Mouse (Mus musculus): ENCODE data around the gene Map4k4.

Map4k4 gene

GRCm38 (mm10) chr1:39900181-39901005 is at the start of gene Map4k4:
Gene Map4k4, plus strand, starts transcription at chr1:39900913.
- DNase-seq (ENCODE audit: low spot score), result peak; percentile 84

- no peak for DNase-seq (ENCODE audit: low spot score)
Measured at GRCm38 (mm10) chr1:39855949-39856348, 44.8 kb upstream of the Map4k4 start.

- DNase-seq (ENCODE audit: low spot score), result no peak
Measured at GRCm38 (mm10) chr1:39856795-39857447, 43.8 kb upstream of the Map4k4 start.

- no peak for DNase-seq (ENCODE audit: low spot score)
Measured at GRCm38 (mm10) chr1:39857448-39857820, 43.3 kb upstream of the Map4k4 start.

- peak; percentile 51 for DNase-seq (ENCODE audit: low spot score)
Measured at GRCm38 (mm10) chr1:39859213-39859612, 41.5 kb upstream of the Map4k4 start.

DNA sequence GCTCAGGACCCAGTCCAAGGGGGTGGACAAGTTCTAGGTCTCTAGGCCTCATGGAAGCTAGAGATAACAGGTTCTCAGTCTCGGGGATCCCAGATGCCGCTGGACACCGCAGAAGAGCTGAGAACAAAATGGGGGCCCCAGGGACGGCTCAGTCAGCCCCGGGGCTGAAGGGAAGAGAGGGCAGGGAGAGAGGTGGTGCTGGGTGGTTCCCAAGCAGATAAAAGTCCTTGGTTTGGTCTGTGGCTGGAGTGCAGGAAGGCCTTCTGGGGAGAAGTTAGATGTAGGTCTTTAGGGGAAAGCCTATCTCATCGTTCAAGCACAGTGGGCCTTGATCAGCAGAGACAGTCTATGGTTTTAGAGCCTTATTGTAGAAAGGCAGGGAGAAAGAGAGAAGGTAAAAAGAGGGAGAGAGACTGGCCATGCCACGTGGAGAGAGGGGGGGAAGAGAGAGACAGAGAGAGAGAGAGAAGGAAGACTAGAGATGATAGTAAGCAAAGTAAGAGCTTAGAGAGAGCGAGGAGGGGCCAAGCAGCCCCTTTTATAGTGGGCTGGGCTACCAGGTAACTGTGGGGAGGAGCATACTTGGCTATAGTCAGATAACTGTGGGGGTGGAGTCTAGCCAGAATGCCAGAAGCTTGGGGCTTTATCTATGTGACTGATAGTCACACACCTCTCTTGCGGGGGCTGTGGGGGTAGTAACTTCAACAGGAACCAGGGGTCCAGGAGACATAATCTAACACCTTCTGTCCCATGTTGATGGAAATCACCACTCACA is 34.2 kb upstream of the Map4k4 start:
- no peak for DNase-seq (ENCODE audit: low spot score)

DNA sequence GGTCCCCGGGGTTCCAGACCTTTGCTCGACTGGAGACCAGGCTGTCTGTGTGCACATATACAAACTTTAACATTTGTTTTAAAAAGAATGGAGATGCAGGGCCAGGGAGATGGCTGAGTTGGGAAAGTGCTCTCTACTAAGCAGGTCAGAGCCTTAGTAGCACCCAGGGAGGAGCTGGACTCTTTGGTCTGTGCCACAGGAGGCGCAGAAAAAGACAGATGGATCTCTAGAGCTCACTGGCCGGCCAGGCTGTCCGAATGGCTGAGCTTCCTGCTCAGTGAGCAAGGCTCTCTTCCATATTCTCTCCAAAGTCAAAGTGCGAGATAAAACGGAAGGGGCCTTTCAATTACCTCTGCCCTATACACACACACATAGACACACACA is 33.6 kb upstream of the Map4k4 start:
- no peak for DNase-seq (ENCODE audit: low spot score)

DNA sequence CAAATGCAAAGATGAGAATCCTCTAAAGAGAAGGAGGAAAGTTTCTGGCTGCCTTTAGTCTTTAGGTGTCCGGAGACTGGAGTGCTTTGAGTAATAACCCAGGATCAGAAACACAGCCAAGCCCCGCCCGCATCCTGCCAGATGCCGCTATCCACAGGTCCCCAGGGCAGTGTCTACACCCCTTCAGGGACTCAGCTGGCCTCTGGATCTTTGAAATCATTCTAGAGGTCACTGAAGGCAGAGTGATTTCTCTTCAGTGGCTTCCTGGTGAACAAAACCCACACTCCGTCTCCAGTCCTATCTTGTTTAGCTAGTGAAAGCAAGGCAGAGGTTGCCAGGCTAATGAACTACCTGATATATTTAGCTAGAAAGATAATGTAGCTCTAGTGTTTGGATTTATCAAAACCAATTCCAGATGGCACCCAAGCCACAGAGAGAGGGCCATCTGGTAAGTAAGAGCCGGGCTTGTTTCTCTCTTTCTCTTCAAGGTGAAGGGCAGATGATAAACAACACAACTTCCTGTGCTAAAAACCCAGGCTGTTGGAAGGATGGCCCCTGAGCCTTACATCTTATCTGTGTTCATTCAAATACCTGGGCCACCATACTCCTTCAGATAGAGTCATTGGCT is 32.6 kb upstream of the Map4k4 start:
- DNase-seq (ENCODE audit: low spot score), result peak; percentile 56

DNA sequence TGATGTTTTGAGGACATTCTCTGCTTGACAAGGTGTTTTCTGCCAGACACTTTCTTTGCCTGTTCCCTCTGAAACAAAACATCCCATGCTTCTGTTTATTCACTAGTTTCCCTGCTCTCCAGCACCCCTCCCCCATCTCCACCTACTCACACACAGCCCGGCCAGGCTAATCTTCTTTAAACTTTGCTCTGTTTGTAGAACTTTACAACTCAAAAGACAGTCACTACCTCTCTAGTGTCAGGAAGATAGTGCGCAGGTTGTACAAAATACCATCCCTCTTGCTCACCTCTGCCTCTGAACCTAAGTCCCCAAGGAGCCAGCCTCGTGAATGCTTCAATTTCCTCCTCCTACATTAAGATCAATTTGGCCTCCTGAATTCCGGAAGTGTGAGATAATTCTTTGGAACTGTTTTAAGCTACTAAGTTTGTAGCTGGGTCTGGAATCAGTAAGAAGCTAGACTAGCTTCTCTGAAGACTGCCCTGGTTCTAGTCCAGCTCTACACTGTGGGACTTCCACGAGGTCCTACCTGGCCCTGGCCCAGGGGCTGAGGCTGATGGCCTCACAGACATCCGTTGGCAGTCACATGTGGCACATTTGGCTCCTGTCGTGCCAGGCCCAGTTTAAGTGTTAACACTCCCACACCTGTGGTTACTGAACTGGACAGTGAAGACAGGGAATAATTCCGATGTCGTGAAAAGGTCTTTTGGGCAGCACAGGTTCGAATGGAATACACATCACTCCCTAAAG is 31.7 kb upstream of the Map4k4 start:
- DNase-seq (ENCODE audit: low spot score), result peak; percentile 85

DNA sequence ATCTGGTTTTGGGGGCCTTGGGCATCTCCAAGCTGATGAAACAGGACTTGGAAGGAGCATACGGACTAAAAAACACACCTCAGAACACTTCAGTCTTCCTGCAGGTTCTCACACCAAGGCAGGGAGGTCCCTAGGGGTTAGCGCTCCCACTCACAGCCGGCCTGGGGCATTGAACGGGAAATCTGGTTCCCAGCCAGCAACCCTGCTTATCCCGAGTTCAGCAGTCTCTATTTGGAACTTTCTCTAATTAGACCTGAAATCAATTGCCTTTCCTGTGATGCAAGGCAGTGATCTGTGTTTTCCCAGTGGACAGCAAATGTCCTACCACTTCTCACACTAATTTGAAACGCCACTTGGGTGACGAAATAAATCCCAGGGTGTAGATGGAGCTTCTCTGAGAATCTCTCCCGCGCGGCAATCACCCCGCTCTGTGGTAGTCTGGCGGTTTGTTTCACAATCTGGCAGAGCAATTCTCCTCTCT is 31.0 kb upstream of the Map4k4 start:
- no peak for DNase-seq (ENCODE audit: low spot score)

GRCm38 (mm10) chr1:39877981-39878380 is 22.7 kb upstream of the Map4k4 start:
- no peak for DNase-seq (ENCODE audit: low spot score)

DNA sequence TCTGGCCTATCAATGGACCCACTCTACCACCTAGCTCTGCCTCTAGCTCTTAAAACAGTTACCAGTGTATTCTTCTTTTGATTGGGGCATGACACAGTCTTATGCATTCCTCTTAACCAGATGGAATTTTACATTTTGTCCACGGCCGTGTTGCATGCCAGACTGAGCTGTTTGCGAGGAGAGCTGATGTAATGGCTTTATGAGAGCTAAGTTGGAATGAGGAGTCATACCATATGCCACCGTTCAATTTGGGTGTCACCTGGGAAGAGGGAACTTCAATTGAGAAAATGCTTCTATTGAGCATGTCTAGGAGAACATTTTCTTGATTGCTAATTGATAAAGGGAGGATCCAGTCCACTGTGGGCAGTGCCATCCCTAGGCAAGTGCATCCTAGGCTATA is 18.2 kb upstream of the Map4k4 start:
- no peak for DNase-seq (ENCODE audit: low spot score)

DNA sequence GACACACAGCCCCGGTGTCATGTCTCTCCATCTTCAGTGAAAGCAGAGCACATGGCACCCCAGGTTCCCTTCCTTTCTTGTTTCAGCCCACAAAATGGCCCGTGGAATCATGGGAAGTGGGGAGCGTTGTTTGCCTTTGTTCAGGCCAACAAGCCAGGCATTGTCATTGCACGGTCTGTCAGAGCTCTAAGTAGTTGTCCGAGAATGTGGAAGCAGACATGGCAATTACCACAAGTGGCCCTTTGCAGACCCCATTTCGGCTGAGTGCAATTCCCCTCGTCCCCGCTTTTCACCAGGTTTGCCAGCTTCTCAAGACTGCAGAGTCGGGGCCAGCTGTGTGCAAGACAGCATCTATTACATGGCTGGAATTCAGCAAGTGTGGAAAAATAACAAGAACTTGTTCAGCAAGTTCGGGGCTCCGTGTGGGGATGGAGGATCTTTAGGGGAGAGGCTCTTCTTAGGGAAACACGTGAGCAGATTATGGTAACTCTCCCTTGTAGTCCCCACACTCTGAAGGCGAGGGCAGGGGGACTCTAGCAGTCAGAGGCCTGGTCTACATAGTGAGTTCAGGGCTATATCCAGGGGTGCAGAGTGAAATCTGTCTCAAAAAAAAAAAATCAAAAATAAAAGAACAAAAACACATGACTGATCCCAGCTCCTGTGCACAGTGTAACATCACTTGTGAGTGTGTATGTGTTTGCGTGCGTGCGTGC is 15.8 kb upstream of the Map4k4 start:
- DNase-seq (ENCODE audit: low spot score), result no peak

GRCm38 (mm10) chr1:39887997-39888396 is 12.7 kb upstream of the Map4k4 start:
- no peak for DNase-seq (ENCODE audit: low spot score)

DNA sequence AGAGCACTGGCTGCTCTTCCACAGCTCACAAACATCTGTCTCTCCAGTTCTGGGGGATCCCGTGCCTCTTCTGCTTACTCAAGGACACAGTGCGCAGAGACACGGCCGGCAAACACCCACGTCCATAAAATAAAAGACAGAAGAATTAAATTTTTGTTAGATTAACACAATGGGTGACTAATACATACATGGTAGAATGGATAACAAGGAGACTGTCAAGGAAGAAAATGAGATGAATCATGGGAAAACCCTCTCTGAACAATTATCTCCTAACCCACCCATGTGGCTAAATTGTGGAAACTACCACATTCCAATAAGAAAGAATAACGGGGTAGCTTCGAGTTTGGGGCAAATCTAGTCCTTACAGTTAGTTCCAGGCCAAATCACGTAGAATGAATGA is 11.3 kb upstream of the Map4k4 start:
- DNase-seq (ENCODE audit: low spot score), result no peak

- DNase-seq (ENCODE audit: low spot score), result no peak
Measured at GRCm38 (mm10) chr1:39889973-39890372, 10.7 kb upstream of the Map4k4 start.

DNA sequence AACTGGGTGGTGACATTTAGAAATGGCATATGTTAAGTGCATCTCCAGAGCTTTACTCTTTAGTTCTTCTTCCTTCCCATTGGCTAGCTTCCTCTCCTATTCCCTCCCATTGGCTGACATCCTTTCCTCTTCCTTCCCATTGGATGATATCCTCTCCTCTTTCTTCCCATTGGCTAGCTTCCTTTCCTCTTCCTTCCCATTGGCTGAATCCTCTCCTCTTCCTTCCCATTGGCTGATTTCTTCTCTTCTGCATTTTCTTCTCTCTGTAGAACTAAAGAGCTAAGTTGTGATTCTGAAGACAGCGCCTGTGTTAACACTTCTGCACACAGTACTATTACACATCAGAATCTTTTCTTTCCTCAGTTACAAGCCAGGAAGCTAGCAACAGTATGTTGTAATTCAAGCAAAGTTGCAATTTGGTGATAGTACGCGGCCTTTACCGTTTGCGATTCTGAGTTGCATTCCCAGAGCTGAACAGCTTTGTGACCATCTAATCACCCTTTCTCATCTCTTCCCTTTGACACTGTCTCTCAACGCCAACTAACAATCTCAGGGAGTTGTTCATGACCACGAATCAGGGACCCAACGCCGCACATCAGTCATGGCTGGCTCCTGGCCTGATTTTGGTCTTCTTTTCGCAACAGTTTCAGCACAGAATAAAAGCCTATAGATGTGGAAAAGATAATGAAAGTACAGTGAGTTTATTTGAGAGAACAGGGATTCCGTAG is 7.4 kb upstream of the Map4k4 start:
- no peak for DNase-seq (ENCODE audit: low spot score)

GRCm38 (mm10) chr1:39895097-39895496 is 5.6 kb upstream of the Map4k4 start:
- no peak for DNase-seq (ENCODE audit: low spot score)

DNA sequence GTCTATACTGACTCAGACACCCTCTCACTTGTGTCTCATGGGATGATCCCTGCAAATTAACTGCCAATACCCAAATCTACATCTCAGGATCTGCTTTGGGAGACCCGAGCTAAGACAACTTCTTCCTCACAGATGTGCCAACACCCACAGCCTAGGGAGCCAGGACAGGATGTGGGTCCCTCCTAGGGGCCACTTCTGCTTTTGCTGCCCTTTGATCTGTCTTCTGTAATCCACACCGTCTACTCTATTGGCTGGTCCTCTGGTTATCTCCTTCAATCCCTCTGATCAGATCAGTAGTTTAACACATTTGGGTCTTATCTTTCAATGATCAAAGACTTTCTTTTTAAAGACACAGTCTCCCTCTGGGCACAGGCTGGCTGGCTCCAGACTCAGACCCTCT is 5.2 kb upstream of the Map4k4 start:
- DNase-seq (ENCODE audit: low spot score), result no peak

DNA sequence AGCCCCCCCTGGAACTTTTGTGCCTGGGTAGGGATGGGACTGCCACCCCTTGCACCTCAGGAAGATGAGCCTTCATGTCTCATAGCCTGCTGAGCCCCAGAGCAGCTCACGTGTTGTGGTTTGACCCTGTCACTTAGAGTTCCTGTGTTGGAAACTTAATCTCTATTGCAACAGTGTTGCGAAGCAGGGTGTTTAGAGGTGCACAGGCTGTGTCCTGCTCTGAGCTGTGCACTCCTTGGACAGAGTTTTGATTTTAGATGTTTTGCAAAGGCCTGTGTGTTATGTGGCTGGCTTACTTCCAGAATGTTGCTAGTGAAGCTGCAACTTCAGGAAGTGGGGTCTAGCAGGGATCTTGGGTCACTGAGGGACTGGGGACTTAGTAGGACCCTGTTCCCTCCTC is 4.1 kb upstream of the Map4k4 start:
- no peak for DNase-seq (ENCODE audit: low spot score)

Measured in yolk sac, embryonic 10.5 days (tissue).